Mouse (Mus musculus) heart, postnatal 25 days (tissue): ENCODE measurements around the gene Ttc19. TPM values are rescaled to one million over a fixed set of nuclear protein-coding genes. Genes with fewer than 3 reads are reported as not detected.
"Not testable (repeated sequence)": the region's sequence is repeated elsewhere in the genome, so short reads cannot be mapped to it uniquely, and the experiment has no call there.

Experiments
- DNase-seq: peaks from one replicate; pipeline ENCODE4 v3.0.0; 2022; ENCODE audit warnings: low spot score
- intact Hi-C: fragments of 180-260 bp; cut with DNase I; formaldehyde crosslinking; loops from one replicate; pipeline ENCODE4 v1.15.1; 2025
- total RNA-seq, 2 experiments: library from RNA; stranded (reverse); gene quantifications; 2 replicates each; pipeline ENCODE4 v1.2.3; 2021

The Ttc19 gene
- total RNA-seq, 2 experiments from 2014 or later, result 36.0 to 40.8 TPM

GRCm38 (mm10) chr11:62278027-62278426 lies 3.2 kb upstream of the Ttc19 start:
- intact Hi-C loops, result no loop called here
- no peak for DNase-seq

- intact Hi-C loops, result loop anchor here (1.0 to 2.0 kb wide), 2 partner anchors 234 to 331 kb away; no protein-coding TSS in a partner anchor
- DNase-seq, result no peak
These were observed 326 bp downstream of the Ttc19 start for GRCm38 (mm10) chr11:62281601-62281997.

- intact Hi-C loops, DNase-seq: not testable (repeated sequence)
These were observed 2.7 kb downstream of the Ttc19 start for GRCm38 (mm10) chr11:62284020-62284419.

GRCm38 (mm10) chr11:62285020-62285419 lies 3.7 kb downstream of the Ttc19 start:
- no peak for DNase-seq
- intact Hi-C loops, result no loop called here

GRCm38 (mm10) chr11:62287700-62288099 lies 6.4 kb downstream of the Ttc19 start:
- intact Hi-C loops, result no loop called here
- no peak for DNase-seq

GRCm38 (mm10) chr11:62294121-62294520 lies 12.8 kb downstream of the Ttc19 start:
- intact Hi-C loops, result no loop called here
- no peak for DNase-seq

GRCm38 (mm10) chr11:62298883-62299282 lies 17.6 kb downstream of the Ttc19 start:
- DNase-seq, result no peak
- intact Hi-C loops, result no loop called here

- intact Hi-C loops, result no loop called here
- DNase-seq, result no peak
These were observed 24.6 kb downstream of the Ttc19 start for GRCm38 (mm10) chr11:62305866-62306265.

GRCm38 (mm10) chr11:62309296-62309695 lies 28.0 kb downstream of the Ttc19 start:
- intact Hi-C loops, result no loop called here
- no peak for DNase-seq

- no peak for DNase-seq
- intact Hi-C loops, result no loop called here
These were observed 33.7 kb downstream of the Ttc19 start for GRCm38 (mm10) chr11:62314984-62315383.

- intact Hi-C loops, result no loop called here
- DNase-seq, result no peak
These were observed 36.5 kb downstream of the Ttc19 start for GRCm38 (mm10) chr11:62317746-62318145.

GRCm38 (mm10) chr11:62320097-62320496 lies 38.8 kb downstream of the Ttc19 start:
- DNase-seq, result no peak
- intact Hi-C loops, result no loop called here

- no peak for DNase-seq
- intact Hi-C loops, result no loop called here
These were observed 42.4 kb downstream of the Ttc19 start for GRCm38 (mm10) chr11:62323659-62324058.

- intact Hi-C loops, result no loop called here
- no peak for DNase-seq
These were observed 49.9 kb downstream of the Ttc19 start for GRCm38 (mm10) chr11:62331141-62331540.

GRCm38 (mm10) chr11:62332228-62332627 lies 51.0 kb downstream of the Ttc19 start:
- intact Hi-C loops, result no loop called here
- no peak for DNase-seq

- intact Hi-C loops, result no loop called here
- no peak for DNase-seq
These were observed 61.7 kb downstream of the Ttc19 start for GRCm38 (mm10) chr11:62343002-62343401.

- intact Hi-C loops, result no loop called here
- no peak for DNase-seq
These were observed 70.7 kb downstream of the Ttc19 start for GRCm38 (mm10) chr11:62351948-62352347.

- DNase-seq, result no peak
- intact Hi-C loops, result no loop called here
These were observed 73.9 kb downstream of the Ttc19 start for GRCm38 (mm10) chr11:62355216-62355615.

- DNase-seq, result no peak
- intact Hi-C loops, result no loop called here
These were observed 85.6 kb downstream of the Ttc19 start for GRCm38 (mm10) chr11:62366879-62367278.

GRCm38 (mm10) chr11:62369924-62370323 lies 88.7 kb downstream of the Ttc19 start:
- DNase-seq, result no peak
- intact Hi-C loops, result no loop called here

GRCm38 (mm10) chr11:62371776-62372175 lies 90.5 kb downstream of the Ttc19 start:
- DNase-seq, result no peak
- intact Hi-C loops, result no loop called here

GRCm38 (mm10) chr11:62377202-62377851 lies 96.1 kb downstream of the Ttc19 start:
- intact Hi-C loops, result not testable (repeated sequence)

More at GRCm38 (mm10) chr11:62377202-62377851, 96.1 kb downstream of the Ttc19 start:
- DNase-seq, result not testable (repeated sequence)
